Comparison of ENCODE assay signal across 9 mouse cellular contexts in genomic region chr13:20297841-20298240, GRCm38 (mm10).
DNase-seq lines count a peak whose midpoint lies in the region; ATAC-seq and TF ChIP-seq lines count a peak whose summit lies in the region.
"Had no signal": no experiment of that assay in that cellular context is flagged by ENCODE, and none has a peak within 500 bp of the region (broad histone marks: within the 10 kb centered on the region; RNA-seq: fewer than 3 reads in every experiment).

No protein-coding gene starts in this region.

- 26% methylated on average over 3 of the region's 3 CpGs for WGBS in intestine, postnatal 0 days
- WGBS in intestine, embryonic 16.5 days: 20% methylated on average over 3 of the region's 3 CpGs
- 19% methylated on average over 3 of the region's 3 CpGs for WGBS in midbrain, embryonic 13.5 days

- no peaks in the 10 kb centered on the region for H3K36me3 ChIP-seq in intestine, postnatal 0 days (ENCODE audit: control insufficient read depth, insufficient read depth)
- H3K36me3 ChIP-seq in intestine, embryonic 16.5 days (ENCODE audit: control insufficient read depth, insufficient read depth, low read length): no peaks in the 10 kb centered on the region
- no peaks in the 10 kb centered on the region for H3K36me3 ChIP-seq in midbrain, embryonic 13.5 days
- H3K36me3 ChIP-seq: embryonic facial prominence, embryonic 15.5 days had no signal

- no peak for ATAC-seq in intestine, postnatal 0 days
- ATAC-seq in intestine, embryonic 16.5 days: no peak
- peak; percentile 65 for ATAC-seq in midbrain, embryonic 13.5 days

- H3K4me2 ChIP-seq in intestine, postnatal 0 days (replicated peaks; ENCODE audit: low read depth): no peak overlapping the region
- H3K4me2 ChIP-seq in intestine, embryonic 16.5 days (ENCODE audit: low read depth, low read length): no peak overlapping the region
- no peak overlapping the region for H3K4me2 ChIP-seq in midbrain, embryonic 13.5 days (replicated peaks)
- H3K4me2 ChIP-seq: embryonic facial prominence, embryonic 15.5 days had no signal

- H3K4me3 ChIP-seq in intestine, postnatal 0 days (ENCODE audit: low read depth, low read length): no peak overlapping the region
- H3K4me3 ChIP-seq in intestine, embryonic 16.5 days (ENCODE audit: low read length): no peak overlapping the region
- H3K4me3 ChIP-seq in cortical plate, adult 2 months (ENCODE audit: insufficient read depth, low read length): no peak overlapping the region
- no peak overlapping the region for H3K4me3 ChIP-seq in midbrain, embryonic 13.5 days (replicated peaks)
- H3K4me3 ChIP-seq: embryonic facial prominence, embryonic 15.5 days had no signal

- TF ChIP-seq CTCF in intestine, postnatal 0 days (IDR thresholded peaks at IDR 0.05; ENCODE audit: low read depth): peak; percentile 92
- peak; percentile 82 for TF ChIP-seq CTCF in cortical plate, adult 2 months (IDR thresholded peaks at IDR 0.05; ENCODE audit: extremely low read depth, insufficient read depth, low read length)

- no peak overlapping the region for H3K9ac ChIP-seq in intestine, postnatal 0 days (ENCODE audit: low read depth, low read length)
- no peak overlapping the region for H3K9ac ChIP-seq in intestine, embryonic 16.5 days (ENCODE audit: low read depth, low read length)
- no peak overlapping the region for H3K9ac ChIP-seq in midbrain, embryonic 13.5 days (replicated peaks)
- H3K9ac ChIP-seq: embryonic facial prominence, embryonic 15.5 days had no signal

- H3K9me3 ChIP-seq in intestine, postnatal 0 days (ENCODE audit: control insufficient read depth): no peaks in the 10 kb centered on the region
- H3K9me3 ChIP-seq in intestine, embryonic 16.5 days (ENCODE audit: control insufficient read depth, low read length): no peaks in the 10 kb centered on the region
- H3K9me3 ChIP-seq in midbrain, embryonic 13.5 days: no peaks in the 10 kb centered on the region
- H3K9me3 ChIP-seq: embryonic facial prominence, embryonic 15.5 days had no signal

- TF ChIP-seq POLR2A in cortical plate, adult 2 months (IDR thresholded peaks at IDR 0.05; ENCODE audit: extremely low read depth, insufficient read depth, low read length): no peak

- peak; percentile 22 for DNase-seq in WW6 (ENCODE audit: low read depth, low spot score)
- peak; percentile 74 for DNase-seq in heart, postnatal 4 days
- peak; percentile 71 to 80 for DNase-seq in left cerebral cortex, adult 18-20 months (ENCODE audit: low spot score in 2 of 2)
- DNase-seq in spleen, postnatal 36 days (ENCODE audit: low spot score in 2 of 2): peak; percentile 17 to 19

- H3K27me3 ChIP-seq in intestine, postnatal 0 days (replicated peaks; ENCODE audit: control insufficient read depth, insufficient read depth, low read length): no peaks in the 10 kb centered on the region
- H3K27me3 ChIP-seq in intestine, embryonic 16.5 days (replicated peaks; ENCODE audit: control insufficient read depth, insufficient read depth, low read length): no peaks in the 10 kb centered on the region
- no peaks in the 10 kb centered on the region for H3K27me3 ChIP-seq in midbrain, embryonic 13.5 days
- H3K27me3 ChIP-seq: embryonic facial prominence, embryonic 15.5 days had no signal

- no peak overlapping the region for H3K27ac ChIP-seq in intestine, postnatal 0 days (ENCODE audit: low read depth, low read length)
- no peak overlapping the region for H3K27ac ChIP-seq in intestine, embryonic 16.5 days (ENCODE audit: low read length)
- no peak overlapping the region for H3K27ac ChIP-seq in cortical plate, adult 2 months (ENCODE audit: insufficient read depth, low read length)
- H3K27ac ChIP-seq in midbrain, embryonic 13.5 days: no peak overlapping the region
- H3K27ac ChIP-seq: embryonic facial prominence, embryonic 15.5 days had no signal

- H3K4me1 ChIP-seq in intestine, postnatal 0 days (replicated peaks; ENCODE audit: control insufficient read depth, insufficient read depth, low read length): no peaks in the 10 kb centered on the region
- H3K4me1 ChIP-seq in intestine, embryonic 16.5 days (ENCODE audit: control insufficient read depth, insufficient read depth, low read length): no peaks in the 10 kb centered on the region
- H3K4me1 ChIP-seq in cortical plate, adult 2 months (ENCODE audit: control insufficient read depth, insufficient read depth, low read length): no peaks in the 10 kb centered on the region
- no peaks in the 10 kb centered on the region for H3K4me1 ChIP-seq in midbrain, embryonic 13.5 days (replicated peaks)
- H3K4me1 ChIP-seq: embryonic facial prominence, embryonic 15.5 days had no signal

Comparison
In these comparisons a context has a peak if more than half of its experiments do, and no peak if none do; other contexts are left out.
1. DNase-seq: peak in every context shown above with its lines; median percentile 76 in left cerebral cortex, adult 18-20 months; 74 in heart, postnatal 4 days; 22 in WW6; 18 in spleen, postnatal 36 days.